Mouse (Mus musculus) forebrain, embryonic 15.5 days (tissue): Measurements from ENCODE around the gene Ubr2. TPM values are rescaled to one million over a fixed set of nuclear protein-coding genes. Genes with fewer than 3 reads are reported as not detected.

Experiments
- ATAC-seq: fragments of 200-750 bp; cut with Nextera tagmentation; replicated peaks from 2 replicates; pipeline ENCODE4 v1.8.0; 2017; ENCODE audit warnings: mild to moderate bottlenecking, moderate TSS enrichment, moderate library complexity
- H3K27ac ChIP-seq: fragments of 300-500 bp; sonication (generic); replicated peaks from 2 replicates; pipeline ENCODE4 v1.5.1; 2015; ENCODE audit warnings: mild to moderate bottlenecking, inconsistent platforms
- H3K27me3 ChIP-seq: fragments of 300-500 bp; sonication (generic); 2 replicates; pipeline ENCODE4 v1.6.1; 2015; ENCODE audit warnings: inconsistent platforms
- H3K36me3 ChIP-seq: fragments of 300-500 bp; sonication (generic); 2 replicates; pipeline ENCODE4 v1.6.1; 2015; ENCODE audit warnings: mild to moderate bottlenecking, inconsistent platforms
- H3K4me1 ChIP-seq: fragments of 300-500 bp; sonication (generic); 2 replicates; pipeline ENCODE4 v1.6.1; 2015; ENCODE audit warnings: inconsistent platforms
- H3K4me2 ChIP-seq: fragments of 300-500 bp; sonication (generic); replicated peaks from 2 replicates; pipeline ENCODE4 v1.6.1; 2015; ENCODE audit warnings: mild to moderate bottlenecking, inconsistent platforms
- H3K4me3 ChIP-seq: fragments of 300-500 bp; sonication (generic); 2 replicates; pipeline ENCODE4 v1.5.1; 2015; ENCODE audit warnings: mild to moderate bottlenecking, inconsistent platforms
- H3K9ac ChIP-seq: fragments of 300-500 bp; sonication (generic); replicated peaks from 2 replicates; pipeline ENCODE4 v1.6.1; 2015; ENCODE audit warnings: mild to moderate bottlenecking, inconsistent platforms
- H3K9me3 ChIP-seq: fragments of 300-500 bp; sonication (generic); 2 replicates; pipeline ENCODE4 v1.6.1; 2016; ENCODE audit warnings: inconsistent platforms
- WGBS: fragments of 180-500 bp; shearing (Covaris S2); methylation state at CpG from one replicate; pipeline ENCODE4 v1.1.7; 2015; ENCODE audit warnings: mixed read lengths; 5-methylcytosine and 5-hydroxymethylcytosine counted together
- polyA plus RNA-seq: library from polyadenylated mRNA; unstranded; fragments of >200 nt; fragmentation: Nextera tagmentation; extraction: Ambion mirVana; gene quantifications from 2 replicates; pipeline ENCODE4 v1.2.1, GENCODE M21; 2015

Gene Ubr2
- polyA plus RNA-seq, 1 experiment from 2014 or later: 17.4 TPM

- H3K27ac ChIP-seq: no peak overlapping the region
- no peak for ATAC-seq
Measured at GRCm38 (mm10) chr17:46912331-46912730, 98.0 kb downstream of the Ubr2 start.

GRCm38 (mm10) chr17:46910186-46910585 is 100.2 kb downstream of the Ubr2 start, which contains the start of gene Prph2:
Gene Prph2 (plus strand): TSS chr17:46910459.
- 82% methylated on average over 10 of the region's 10 CpGs for WGBS
- ATAC-seq: no peak

More at GRCm38 (mm10) chr17:46912331-46912730, 98.0 kb downstream of the Ubr2 start:
- no peak overlapping the region for H3K9ac ChIP-seq
- no peaks in the 10 kb centered on the region for H3K36me3 ChIP-seq
- no peaks in the 10 kb centered on the region for H3K27me3 ChIP-seq
- no peaks in the 10 kb centered on the region for H3K4me1 ChIP-seq
- WGBS: 53% methylated on average over 6 of the region's 6 CpGs
- no peaks in the 10 kb centered on the region for H3K9me3 ChIP-seq
- no peak overlapping the region for H3K4me3 ChIP-seq
- H3K4me2 ChIP-seq: no peak overlapping the region

GRCm38 (mm10) chr17:46903876-46904490 is 106.4 kb downstream of the Ubr2 start:
- 21% methylated on average over 19 of the region's 19 CpGs for WGBS
- Histone ChIP-seq H3K9me3 (no peaks in the 10 kb centered on the region), H3K4me1 (peaks cover 6% of the 10 kb centered on the region; the same call in 1 of the 2 replicates), H3K36me3 (no peaks in the 10 kb centered on the region), H3K9ac (0 out of 2 replicates have a peak overlapping the region, but pooled peaks have one; percentile 1), H3K27me3 (no peaks in the 10 kb centered on the region), H3K4me3 (no peak overlapping the region), H3K27ac (no peak overlapping the region), H3K4me2 (no peak overlapping the region)
- 0 out of 2 replicates have a peak, but pooled peaks have one; percentile 51 for ATAC-seq

More at GRCm38 (mm10) chr17:46910186-46910585, 100.2 kb downstream of the Ubr2 start, which contains the start of gene Prph2:
- Histone ChIP-seq H3K9me3 (no peaks in the 10 kb centered on the region), H3K4me3 (no peak within 1 kb of the TSS), H3K27me3 (no peaks in the 10 kb centered on the region), H3K4me1 (no peaks in the 10 kb centered on the region), H3K27ac (no peak within 1 kb of the TSS), H3K9ac (no peak within 1 kb of the TSS), H3K4me2 (no peak within 1 kb of the TSS), H3K36me3 (no peaks in the 10 kb centered on the region)

GRCm38 (mm10) chr17:46900941-46901340 is 109.4 kb downstream of the Ubr2 start:
- Histone ChIP-seq H3K4me2 (no peak overlapping the region), H3K4me1 (peaks cover 6% of the 10 kb centered on the region; the same call in 1 of the 2 replicates), H3K27ac (no peak overlapping the region), H3K9ac (no peak overlapping the region), H3K36me3 (no peaks in the 10 kb centered on the region), H3K27me3 (no peaks in the 10 kb centered on the region), H3K9me3 (no peaks in the 10 kb centered on the region), H3K4me3 (no peak overlapping the region)
- ATAC-seq: no peak
- WGBS: 48% methylated on average over 2 of the region's 2 CpGs

GRCm38 (mm10) chr17:46897221-46897950 is 113.0 kb downstream of the Ubr2 start:
- WGBS: 54% methylated on average over 13 of the region's 13 CpGs
- Histone ChIP-seq H3K4me1 (peaks cover 17% of the 10 kb centered on the region), H3K27ac (no peak overlapping the region), H3K9me3 (no peaks in the 10 kb centered on the region), H3K4me2 (no peak overlapping the region), H3K4me3 (no peak overlapping the region), H3K9ac (no peak overlapping the region), H3K36me3 (peaks cover 2% of the 10 kb centered on the region; the same call in 1 of the 2 replicates), H3K27me3 (no peaks in the 10 kb centered on the region)
- ATAC-seq: no peak

GRCm38 (mm10) chr17:46895426-46895825 is 114.9 kb downstream of the Ubr2 start:
- Histone ChIP-seq H3K4me2 (no peak overlapping the region), H3K9ac (no peak overlapping the region), H3K27me3 (no peaks in the 10 kb centered on the region), H3K4me3 (no peak overlapping the region), H3K36me3 (peaks cover 2% of the 10 kb centered on the region; the same call in 1 of the 2 replicates), H3K9me3 (no peaks in the 10 kb centered on the region), H3K4me1 (peaks cover 29% of the 10 kb centered on the region), H3K27ac (no peak overlapping the region)
- ATAC-seq: no peak
- 94% methylated on average over 9 of the region's 9 CpGs for WGBS

GRCm38 (mm10) chr17:46890843-46891594 is 119.3 kb downstream of the Ubr2 start:
- no peaks in the 10 kb centered on the region for H3K9me3 ChIP-seq
- H3K4me3 ChIP-seq: peak overlapping the region; percentile 91
- 2% methylated on average over 61 of the region's 64 CpGs for WGBS
- peaks cover 2% of the 10 kb centered on the region; the same call in 1 of the 2 replicates for H3K36me3 ChIP-seq
- peak overlapping the region; percentile 92 for H3K27ac ChIP-seq
- H3K27me3 ChIP-seq: no peaks in the 10 kb centered on the region
- ATAC-seq: no peak; the same call in none of the 2 replicates
- peaks cover 43% of the 10 kb centered on the region for H3K4me1 ChIP-seq
- peak overlapping the region; percentile 94 for H3K9ac ChIP-seq
- peak overlapping the region; percentile 94 for H3K4me2 ChIP-seq

GRCm38 (mm10) chr17:46890116-46890815 is 120.1 kb downstream of the Ubr2 start, which contains the start of gene Tbcc:
Gene Tbcc (plus strand): TSS chr17:46890684.
- under 1% methylated on average over 40 of the region's 40 CpGs for WGBS
- Histone ChIP-seq H3K4me3 (peak within 1 kb of the TSS; percentile 91), H3K4me1 (peaks cover 43% of the 10 kb centered on the region), H3K27me3 (no peaks in the 10 kb centered on the region), H3K9ac (peak within 1 kb of the TSS; percentile 94), H3K9me3 (no peaks in the 10 kb centered on the region), H3K4me2 (peak within 1 kb of the TSS; percentile 94), H3K27ac (peak within 1 kb of the TSS; percentile 98), H3K36me3 (peaks cover 2% of the 10 kb centered on the region; the same call in 1 of the 2 replicates)
- peak; percentile 94 for ATAC-seq

GRCm38 (mm10) chr17:46889450-46890084 is 120.8 kb downstream of the Ubr2 start:
- Histone ChIP-seq H3K9me3 (no peaks in the 10 kb centered on the region), H3K4me2 (peak overlapping the region; percentile 71), H3K27ac (peak overlapping the region; percentile 98), H3K9ac (peak overlapping the region; percentile 86), H3K4me3 (peak overlapping the region; percentile 91), H3K4me1 (peaks cover 43% of the 10 kb centered on the region), H3K36me3 (peaks cover 2% of the 10 kb centered on the region; the same call in 1 of the 2 replicates), H3K27me3 (no peaks in the 10 kb centered on the region)
- peak; percentile 51 for ATAC-seq
- under 1% methylated on average over 44 of the region's 44 CpGs for WGBS

- peaks cover 39% of the 10 kb centered on the region for H3K4me1 ChIP-seq
- H3K36me3 ChIP-seq: peaks cover 2% of the 10 kb centered on the region; the same call in 1 of the 2 replicates
- H3K9me3 ChIP-seq: no peaks in the 10 kb centered on the region
- peak overlapping the region; percentile 98 for H3K27ac ChIP-seq
- H3K9ac ChIP-seq: peak overlapping the region; percentile 86
- peak overlapping the region; percentile 71 for H3K4me2 ChIP-seq
- WGBS: 32% methylated on average over 16 of the region's 16 CpGs
- H3K27me3 ChIP-seq: no peaks in the 10 kb centered on the region
- peak overlapping the region; percentile 91 for H3K4me3 ChIP-seq
- no peak for ATAC-seq
Measured at GRCm38 (mm10) chr17:46888511-46889212, 121.7 kb downstream of the Ubr2 start.
